Mouse (Mus musculus) neural tube, embryonic 14.5 days (tissue): ENCODE data around the gene Lmbr1l. TPM values are rescaled to one million over a fixed set of nuclear protein-coding genes. Genes with fewer than 3 reads are reported as not detected.

Source experiments
- ATAC-seq: fragments of 200-750 bp; cut with Nextera tagmentation; 2 replicates; pipeline ENCODE4 v1.8.0; 2017; ENCODE audit warnings: low read depth, mild to moderate bottlenecking, moderate TSS enrichment, moderate library complexity
- H3K27ac ChIP-seq: fragments of 300-500 bp; sonication (generic); 2 replicates; pipeline ENCODE4 v1.5.1; 2014; ENCODE audit warnings: low read depth, mild to moderate bottlenecking, control low read depth, low read length, moderate library complexity, mixed read lengths
- H3K27me3 ChIP-seq: fragments of 300-500 bp; sonication (generic); 2 replicates; pipeline ENCODE4 v1.6.1; 2014; ENCODE audit warnings: low read length; ENCODE audit not compliant: control insufficient read depth, insufficient read depth
- H3K36me3 ChIP-seq: fragments of 300-500 bp; sonication (generic); 2 replicates; pipeline ENCODE4 v1.6.1; 2014; ENCODE audit warnings: low read length, mixed read lengths; ENCODE audit not compliant: control insufficient read depth, insufficient read depth
- H3K4me1 ChIP-seq: fragments of 300-500 bp; sonication (generic); 2 replicates; pipeline ENCODE4 v1.6.1; 2014; ENCODE audit warnings: low read length; ENCODE audit not compliant: control insufficient read depth, insufficient read depth
- H3K4me2 ChIP-seq: fragments of 300-500 bp; sonication (generic); 2 replicates; pipeline ENCODE4 v1.6.1; 2014; ENCODE audit warnings: mild to moderate bottlenecking, low read depth, low read length, control low read depth
- H3K4me3 ChIP-seq: fragments of 300-500 bp; sonication (generic); 2 replicates; pipeline ENCODE4 v1.5.1; 2014; ENCODE audit warnings: low read depth, low read length, control low read depth, mixed read lengths
- H3K9ac ChIP-seq: fragments of 300-500 bp; sonication (generic); replicated peaks from 2 replicates; pipeline ENCODE4 v1.6.1; 2014; ENCODE audit warnings: low read depth, mild to moderate bottlenecking, control low read depth, low read length, mixed read lengths
- H3K9me3 ChIP-seq: fragments of 300-500 bp; sonication (generic); 2 replicates; pipeline ENCODE4 v1.6.1; 2016; ENCODE audit warnings: low read length; ENCODE audit not compliant: control insufficient read depth
- WGBS: fragments of 180-500 bp; shearing (Covaris S2); extraction: QIAGEN DNeasy Blood & Tissue Kit; methylation state at CpG from one replicate; pipeline ENCODE4 v1.1.7; 2014; 5-methylcytosine and 5-hydroxymethylcytosine counted together
- polyA plus RNA-seq: library from polyadenylated mRNA; unstranded; fragments of >200 nt; fragmentation: Nextera tagmentation; extraction: Ambion mirVana; gene quantifications from 2 replicates; pipeline ENCODE4 v1.2.1, GENCODE M21; 2014

Gene Lmbr1l
- polyA plus RNA-seq, 1 experiment from 2014 or later: 10.5 TPM

GRCm38 (mm10) chr15:98860921-98861320, 57.1 kb downstream of the Lmbr1l start:
- no peak overlapping the region for H3K4me2 ChIP-seq

GRCm38 (mm10) chr15:98859319-98860043, 58.5 kb downstream of the Lmbr1l start:
- H3K27me3 ChIP-seq: no peaks in the 10 kb centered on the region
- no peak overlapping the region for H3K9ac ChIP-seq
- WGBS: 85% methylated on average over 9 of the region's 9 CpGs
- H3K4me2 ChIP-seq: no peak overlapping the region
- peaks cover 81% of the 10 kb centered on the region for H3K36me3 ChIP-seq
- no peak overlapping the region for H3K27ac ChIP-seq
- H3K4me3 ChIP-seq: no peak overlapping the region
- H3K4me1 ChIP-seq: no peaks in the 10 kb centered on the region
- no peaks in the 10 kb centered on the region for H3K9me3 ChIP-seq
- no peak for ATAC-seq

More at GRCm38 (mm10) chr15:98860921-98861320, 57.1 kb downstream of the Lmbr1l start:
- 97% methylated on average over 18 of the region's 18 CpGs for WGBS
- Histone ChIP-seq H3K27me3 (no peaks in the 10 kb centered on the region), H3K36me3 (peaks cover 83% of the 10 kb centered on the region), H3K4me3 (no peak overlapping the region), H3K4me1 (no peaks in the 10 kb centered on the region), H3K9me3 (no peaks in the 10 kb centered on the region), H3K9ac (no peak overlapping the region), H3K27ac (no peak overlapping the region)
- ATAC-seq: no peak

GRCm38 (mm10) chr15:98854214-98854613, 63.8 kb downstream of the Lmbr1l start:
- Histone ChIP-seq H3K27me3 (no peaks in the 10 kb centered on the region), H3K36me3 (peaks cover 85% of the 10 kb centered on the region), H3K9ac (no peak overlapping the region), H3K4me2 (no peak overlapping the region), H3K27ac (no peak overlapping the region), H3K4me3 (no peak overlapping the region), H3K4me1 (no peaks in the 10 kb centered on the region), H3K9me3 (no peaks in the 10 kb centered on the region)
- WGBS: 93% methylated on average over 16 of the region's 16 CpGs
- no peak for ATAC-seq

Other genes starting within 250 kb of the Lmbr1l start
- gene Rnd1, start 240.8 kb downstream of the Lmbr1l start, polyA plus RNA-seq: 4.7 and 7.3 TPM in 2 replicates
- gene Ccdc65, start 210.0 kb downstream of the Lmbr1l start, polyA plus RNA-seq: 5.2 and 6.0 TPM in 2 replicates
- gene Fkbp11, start 190.0 kb downstream of the Lmbr1l start, polyA plus RNA-seq: 3.6 and 7.1 TPM in 2 replicates
- gene Arf3, start 155.0 kb downstream of the Lmbr1l start, polyA plus RNA-seq: 66.3 and 77.2 TPM in 2 replicates
- gene Wnt10b, start 140.1 kb downstream of the Lmbr1l start, polyA plus RNA-seq: 0.19 TPM in 1 of 2 replicates, not detected in the other
- gene Wnt1, start 128.4 kb downstream of the Lmbr1l start, polyA plus RNA-seq: 1.9 and 3.9 TPM in 2 replicates
- gene Ddn, start 108.7 kb downstream of the Lmbr1l start, polyA plus RNA-seq: 0.44 and 0.54 TPM in 2 replicates
- 57.7 and 61.6 TPM in 2 replicates for gene Prkag1, start 86.7 kb downstream of the Lmbr1l start, polyA plus RNA-seq
- gene Kmt2d, start 47.0 kb downstream of the Lmbr1l start, polyA plus RNA-seq: 14.4 and 16.8 TPM in 2 replicates
- 19.9 and 21.3 TPM in 2 replicates for gene Rhebl1, start 23.7 kb downstream of the Lmbr1l start, polyA plus RNA-seq
- 0.32 and 2.0 TPM in 2 replicates for gene Dhh, start 19.7 kb downstream of the Lmbr1l start, polyA plus RNA-seq
- gene Tuba1b, start 16.3 kb upstream of the Lmbr1l start, polyA plus RNA-seq: 1,186 and 1,301 TPM in 2 replicates
- not detected in 2 replicates for gene Gm49450, start 35.3 kb upstream of the Lmbr1l start, polyA plus RNA-seq
- gene Tuba1a, start 35.5 kb upstream of the Lmbr1l start, polyA plus RNA-seq: 13,706 and 14,496 TPM in 2 replicates
- gene Tuba1c, start 111.7 kb upstream of the Lmbr1l start, polyA plus RNA-seq: 7.3 and 11.5 TPM in 2 replicates
- 68.8 and 298 TPM in 2 replicates for gene Prph, start 136.9 kb upstream of the Lmbr1l start, polyA plus RNA-seq
- 2.4 and 3.3 TPM in 2 replicates for gene Troap, start 156.3 kb upstream of the Lmbr1l start, polyA plus RNA-seq
- 3.2 and 3.6 TPM in 2 replicates for gene C1ql4, start 169.6 kb upstream of the Lmbr1l start, polyA plus RNA-seq
- gene Dnajc22, start 174.9 kb upstream of the Lmbr1l start, polyA plus RNA-seq: 0.21 and 0.45 TPM in 2 replicates
- 32.6 and 41.6 TPM in 2 replicates for gene Spats2, start 207.7 kb upstream of the Lmbr1l start, polyA plus RNA-seq